Mouse (Mus musculus) ES-Bruce4 (cell line): ENCODE data around the gene Smad3. TPM values are rescaled to one million over a fixed set of nuclear protein-coding genes. Genes with fewer than 3 reads are reported as not detected.

Source experiments
- H3K27ac ChIP-seq: 2 replicates; pipeline ENCODE4 v1.5.1; 2012; ENCODE audit warnings: low read length, inconsistent platforms; ENCODE audit not compliant: insufficient read depth
- H3K27me3 ChIP-seq: 2 replicates; pipeline ENCODE4 v1.6.1; 2012; ENCODE audit warnings: mild to moderate bottlenecking, low read length, inconsistent platforms; ENCODE audit not compliant: control insufficient read depth, poor library complexity, insufficient read depth, severe bottlenecking
- H3K36me3 ChIP-seq: 2 replicates; pipeline ENCODE4 v1.6.1; 2012; ENCODE audit warnings: inconsistent platforms, mild to moderate bottlenecking, low read length, moderate library complexity; ENCODE audit not compliant: control insufficient read depth, poor library complexity, insufficient read depth, severe bottlenecking
- H3K4me1 ChIP-seq: one replicate; pipeline ENCODE4 v1.8.1; 2011; ENCODE audit warnings: low read length; ENCODE audit not compliant: control insufficient read depth, insufficient read depth
- H3K4me3 ChIP-seq: 2 replicates; pipeline ENCODE4 v1.5.1; 2011; ENCODE audit warnings: low read depth, mild to moderate bottlenecking, low read length
- H3K9ac ChIP-seq: 2 replicates; pipeline ENCODE4 v1.6.1; 2012; ENCODE audit warnings: low read depth, mild to moderate bottlenecking, inconsistent platforms; ENCODE audit not compliant: poor library complexity, severe bottlenecking
- H3K9me3 ChIP-seq: replicated peaks from 2 replicates; pipeline ENCODE4 v1.6.1; 2012; ENCODE audit warnings: mild to moderate bottlenecking, low read length, inconsistent platforms; ENCODE audit not compliant: control insufficient read depth, poor library complexity, insufficient read depth, severe bottlenecking
- CTCF ChIP-seq: IDR thresholded peaks from one replicate; pipeline ENCODE4 v1.8.1; 2011; ENCODE audit warnings: low read depth, low read length
- EP300 ChIP-seq: IDR thresholded peaks from 2 replicates; pipeline ENCODE4 v1.6.1; 2011; ENCODE audit warnings: low read depth, low read length; ENCODE audit not compliant: insufficient read depth
- POLR2A ChIP-seq: IDR thresholded peaks from one replicate; pipeline ENCODE4 v1.8.1; 2011; ENCODE audit warnings: low read length; ENCODE audit not compliant: insufficient read depth
- polyA plus RNA-seq: library from polyadenylated mRNA; stranded (reverse); fragments of >200 nt; gene quantifications from 2 replicates; pipeline ENCODE4 v1.2.4, GENCODE M21; 2011; ENCODE audit warnings: low read depth; ENCODE audit not compliant: missing spikeins, insufficient read depth, insufficient read length

The Smad3 gene
- polyA plus RNA-seq, 1 experiment = 25.7 TPM

GRCm38 (mm10) chr9:63702502-63703013, 55.2 kb downstream of the Smad3 start:
- no peak for TF ChIP-seq EP300
- TF ChIP-seq POLR2A = no peak
- no peak for TF ChIP-seq CTCF
- Histone ChIP-seq H3K27me3 (no peaks in the 10 kb centered on the region), H3K4me3 (no peak overlapping the region), H3K9ac (no peak overlapping the region), H3K4me1 (no peaks in the 10 kb centered on the region), H3K27ac (no peak overlapping the region), H3K9me3 (no peaks in the 10 kb centered on the region), H3K36me3 (no peaks in the 10 kb centered on the region)

- H3K4me1 ChIP-seq = no peaks in the 10 kb centered on the region
- H3K4me3 ChIP-seq = no peak overlapping the region
- no peaks in the 10 kb centered on the region for H3K36me3 ChIP-seq
- no peak for TF ChIP-seq EP300
- TF ChIP-seq POLR2A = no peak
- TF ChIP-seq CTCF = no peak
- no peak overlapping the region for H3K9ac ChIP-seq
- H3K9me3 ChIP-seq = no peaks in the 10 kb centered on the region
- no peaks in the 10 kb centered on the region for H3K27me3 ChIP-seq
- no peak overlapping the region for H3K27ac ChIP-seq
These were observed 55.9 kb downstream of the Smad3 start for GRCm38 (mm10) chr9:63701957-63702309.

- H3K9ac ChIP-seq = no peak overlapping the region
- no peaks in the 10 kb centered on the region for H3K36me3 ChIP-seq
- no peaks in the 10 kb centered on the region for H3K9me3 ChIP-seq
- H3K27me3 ChIP-seq = no peaks in the 10 kb centered on the region
- no peaks in the 10 kb centered on the region for H3K4me1 ChIP-seq
- no peak overlapping the region for H3K4me3 ChIP-seq
- TF ChIP-seq POLR2A (no peak), CTCF (no peak), EP300 (no peak)
- no peak overlapping the region for H3K27ac ChIP-seq
These were observed 56.4 kb downstream of the Smad3 start for GRCm38 (mm10) chr9:63701258-63701956.

- no peak overlapping the region for H3K27ac ChIP-seq
- H3K27me3 ChIP-seq = no peaks in the 10 kb centered on the region
- H3K36me3 ChIP-seq = no peaks in the 10 kb centered on the region
- H3K4me1 ChIP-seq = no peaks in the 10 kb centered on the region
- H3K9ac ChIP-seq = no peak overlapping the region
- TF ChIP-seq POLR2A (no peak), EP300 (no peak), CTCF (no peak)
- no peaks in the 10 kb centered on the region for H3K9me3 ChIP-seq
- no peak overlapping the region for H3K4me3 ChIP-seq
These were observed 58.6 kb downstream of the Smad3 start for GRCm38 (mm10) chr9:63699145-63699544.

GRCm38 (mm10) chr9:63698320-63699045, 59.3 kb downstream of the Smad3 start:
- Histone ChIP-seq H3K9ac (no peak overlapping the region), H3K27me3 (no peaks in the 10 kb centered on the region), H3K27ac (no peak overlapping the region), H3K36me3 (no peaks in the 10 kb centered on the region), H3K4me1 (no peaks in the 10 kb centered on the region), H3K4me3 (no peak overlapping the region), H3K9me3 (no peaks in the 10 kb centered on the region)
- TF ChIP-seq POLR2A (no peak), CTCF (no peak), EP300 (no peak)

- Histone ChIP-seq H3K27ac (no peak overlapping the region), H3K4me3 (no peak overlapping the region), H3K36me3 (no peaks in the 10 kb centered on the region), H3K4me1 (no peaks in the 10 kb centered on the region), H3K9me3 (no peaks in the 10 kb centered on the region), H3K27me3 (no peaks in the 10 kb centered on the region), H3K9ac (no peak overlapping the region)
- TF ChIP-seq POLR2A (no peak), EP300 (no peak), CTCF (no peak)
These were observed 60.2 kb downstream of the Smad3 start for GRCm38 (mm10) chr9:63697606-63698005.
